Mouse (Mus musculus) forebrain, embryonic 12.5 days (tissue): Measurements from ENCODE around the gene Ntn5. TPM values are rescaled to one million over a fixed set of nuclear protein-coding genes. Genes with fewer than 3 reads are reported as not detected.

Experiments used
- ATAC-seq: fragments of 200-750 bp; cut with Nextera tagmentation; 2 replicates; pipeline ENCODE4 v1.8.0; 2017; ENCODE audit warnings: moderate TSS enrichment; ENCODE audit not compliant: low FRiP score
- H3K27ac ChIP-seq: fragments of 300-500 bp; sonication (generic); 2 replicates; pipeline ENCODE4 v1.5.1; 2016; ENCODE audit warnings: mild to moderate bottlenecking
- H3K27me3 ChIP-seq: fragments of 300-500 bp; sonication (generic); 2 replicates; pipeline ENCODE4 v1.6.1; 2016; ENCODE audit warnings: mild to moderate bottlenecking
- H3K36me3 ChIP-seq: fragments of 300-500 bp; sonication (generic); replicated peaks from 2 replicates; pipeline ENCODE4 v1.6.1; 2016; ENCODE audit warnings: mild to moderate bottlenecking
- H3K4me1 ChIP-seq: fragments of 300-500 bp; sonication (generic); 2 replicates; pipeline ENCODE4 v1.6.1; 2016
- H3K4me2 ChIP-seq: fragments of 300-500 bp; sonication (generic); 2 replicates; pipeline ENCODE4 v1.6.1; 2016; ENCODE audit warnings: mild to moderate bottlenecking, moderate library complexity
- H3K4me3 ChIP-seq: fragments of 300-500 bp; sonication (generic); replicated peaks from 2 replicates; pipeline ENCODE4 v1.5.1; 2016; ENCODE audit warnings: mild to moderate bottlenecking
- H3K9ac ChIP-seq: fragments of 300-500 bp; sonication (generic); 2 replicates; pipeline ENCODE4 v1.6.1; 2016; ENCODE audit warnings: mild to moderate bottlenecking
- H3K9me3 ChIP-seq: fragments of 300-500 bp; sonication (generic); 2 replicates; pipeline ENCODE4 v1.6.1; 2016
- WGBS: fragments of 180-500 bp; shearing (Covaris S2); methylation state at CpG from one replicate; pipeline ENCODE4 v1.1.7; 2016; 5-methylcytosine and 5-hydroxymethylcytosine counted together
- polyA plus RNA-seq: library from polyadenylated mRNA; unstranded; fragments of >200 nt; fragmentation: Nextera tagmentation; extraction: Ambion mirVana; gene quantifications from 2 replicates; pipeline ENCODE4 v1.2.1, GENCODE M21; 2016

The Ntn5 gene
- polyA plus RNA-seq, result 0.23 and 0.33 TPM in 2 replicates

GRCm38 (mm10) chr7:45683396-45684050, at the start of gene Ntn5:
Gene Ntn5, plus strand, starts transcription at chr7:45684022.
- Histone ChIP-seq H3K27me3 (peaks cover 21% of the 10 kb centered on the region), H3K9ac (no peak within 1 kb of the TSS), H3K9me3 (no peaks in the 10 kb centered on the region), H3K4me3 (peak within 1 kb of the TSS; percentile 21; the same call in 1 of the 2 replicates), H3K4me1 (peaks cover 15% of the 10 kb centered on the region), H3K27ac (no peak within 1 kb of the TSS), H3K36me3 (no peaks in the 10 kb centered on the region), H3K4me2 (no peak within 1 kb of the TSS)
- no peak for ATAC-seq
- 73% methylated on average over 7 of the region's 7 CpGs for WGBS

DNA sequence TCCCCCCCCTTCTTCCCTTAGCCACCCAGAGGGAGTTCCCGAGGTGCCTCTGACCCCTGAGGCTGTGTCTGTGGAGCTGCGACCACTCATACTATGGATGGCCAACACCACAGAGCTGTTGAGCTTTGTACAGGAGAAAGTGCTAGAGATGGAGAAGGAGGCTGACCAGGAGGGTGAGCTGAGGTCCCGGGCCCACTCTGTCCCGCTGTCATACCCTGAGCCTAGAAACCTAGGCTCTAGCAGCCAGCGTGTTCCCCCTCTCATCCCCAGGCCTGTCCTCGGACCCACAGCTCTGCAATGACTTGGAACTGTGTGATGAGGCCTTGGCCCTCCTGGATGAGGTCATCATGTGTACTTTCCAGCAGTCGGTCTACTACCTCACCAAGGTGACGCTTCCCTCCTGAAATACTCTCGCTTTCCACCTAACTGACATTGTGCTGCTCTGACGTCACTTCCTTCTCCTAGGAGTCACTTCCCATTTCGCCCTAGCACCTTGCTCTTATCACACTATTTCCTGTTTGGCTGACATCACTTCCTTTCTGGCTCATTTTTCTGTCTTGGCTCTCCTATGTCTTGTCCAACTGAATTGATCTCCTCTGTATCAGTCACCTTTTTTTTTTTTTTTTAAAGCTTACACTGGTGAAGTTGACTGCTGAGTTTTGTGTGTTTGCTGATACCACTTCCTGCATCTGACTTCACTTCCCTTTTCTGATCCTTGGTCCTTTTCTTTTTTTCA, 48.7 kb upstream of the Ntn5 start:
- no peak overlapping the region for H3K9ac ChIP-seq
- H3K4me3 ChIP-seq, result no peak overlapping the region
- H3K27me3 ChIP-seq, result peaks cover 41% of the 10 kb centered on the region
- no peak overlapping the region for H3K4me2 ChIP-seq
- peaks cover 7% of the 10 kb centered on the region for H3K4me1 ChIP-seq
- ATAC-seq, result no peak
- no peak overlapping the region for H3K27ac ChIP-seq
- H3K36me3 ChIP-seq, result peaks cover 10% of the 10 kb centered on the region; the same call in 1 of the 2 replicates
- 91% methylated on average over 11 of the region's 11 CpGs for WGBS
- H3K9me3 ChIP-seq, result no peaks in the 10 kb centered on the region

DNA sequence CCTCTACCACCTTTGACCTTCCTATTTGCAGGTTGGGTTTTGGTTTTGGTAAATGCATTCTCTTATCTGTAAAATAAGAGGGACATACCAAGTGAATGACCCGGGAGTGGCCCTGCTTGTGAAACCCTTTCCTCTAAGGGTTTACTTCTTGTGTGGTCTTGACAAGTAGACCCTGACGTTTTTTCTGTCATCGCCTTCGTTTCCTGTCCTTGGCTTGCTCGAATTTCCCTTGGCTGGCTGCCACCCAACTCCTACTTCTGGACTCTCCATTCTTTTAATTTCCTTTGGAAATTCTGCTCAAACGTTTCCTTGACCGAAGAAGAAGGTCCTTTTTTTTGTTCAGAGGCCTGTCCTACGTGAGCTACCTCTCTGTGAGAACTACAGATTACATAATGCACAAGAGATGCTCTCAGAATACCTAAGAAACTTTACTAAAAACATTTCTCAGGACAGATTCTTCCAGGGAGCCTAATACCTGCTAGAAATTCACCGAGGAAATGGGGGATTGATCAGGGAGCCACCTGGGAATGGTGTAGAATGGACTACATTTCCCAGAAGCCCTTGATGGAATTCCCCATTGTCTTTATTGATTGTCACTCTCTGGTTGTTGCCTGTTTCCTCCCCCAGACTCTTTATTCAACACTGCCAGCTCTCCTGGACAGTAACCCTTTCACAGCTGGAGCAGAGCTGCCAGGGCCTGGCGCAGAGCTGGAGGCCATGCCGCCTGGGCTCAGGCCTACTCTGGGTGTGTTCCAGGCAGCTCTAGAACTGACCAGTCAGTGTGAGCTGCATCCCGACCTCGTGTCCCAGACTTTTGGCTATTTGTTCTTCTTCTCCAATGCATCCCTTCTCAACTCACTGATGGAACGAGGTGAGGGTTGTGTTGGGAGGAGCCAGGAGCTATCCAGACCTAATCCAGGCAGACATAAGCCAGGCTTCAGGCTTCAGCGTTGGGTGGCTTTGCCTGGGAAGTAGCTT, 47.8 kb upstream of the Ntn5 start:
- Histone ChIP-seq H3K36me3 (peaks cover 10% of the 10 kb centered on the region; the same call in 1 of the 2 replicates), H3K9me3 (no peaks in the 10 kb centered on the region), H3K4me1 (peaks cover 7% of the 10 kb centered on the region), H3K27me3 (peaks cover 41% of the 10 kb centered on the region), H3K4me3 (no peak overlapping the region), H3K4me2 (no peak overlapping the region), H3K27ac (no peak overlapping the region), H3K9ac (no peak overlapping the region)
- 88% methylated on average over 15 of the region's 15 CpGs for WGBS
- no peak for ATAC-seq

DNA sequence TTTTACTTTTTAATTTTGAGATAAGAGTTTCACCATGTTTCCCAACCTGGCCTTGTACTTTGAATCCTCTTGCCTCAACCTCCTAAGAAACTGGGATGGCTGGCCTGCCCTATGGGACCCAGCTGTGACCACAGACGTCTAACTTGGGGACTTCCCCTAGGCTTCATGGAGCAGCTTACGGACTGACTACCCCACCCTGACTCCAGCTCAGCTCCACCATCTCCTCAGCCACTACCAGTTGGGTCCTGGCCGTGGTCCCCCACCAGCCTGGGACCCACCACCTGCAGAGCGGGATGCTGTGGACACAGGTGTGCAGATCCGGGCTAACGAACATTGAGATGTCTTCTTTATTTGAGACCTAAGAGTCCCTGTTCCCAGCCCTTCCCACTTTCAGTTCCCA, 46.1 kb upstream of the Ntn5 start:
- peaks cover 10% of the 10 kb centered on the region; the same call in 1 of the 2 replicates for H3K36me3 ChIP-seq
- H3K27ac ChIP-seq, result no peak overlapping the region
- no peak overlapping the region for H3K9ac ChIP-seq
- H3K4me1 ChIP-seq, result peaks cover 13% of the 10 kb centered on the region
- H3K9me3 ChIP-seq, result no peaks in the 10 kb centered on the region
- peaks cover 24% of the 10 kb centered on the region for H3K27me3 ChIP-seq
- no peak for ATAC-seq
- no peak overlapping the region for H3K4me3 ChIP-seq
- H3K4me2 ChIP-seq, result 0 out of 2 replicates have a peak overlapping the region, but pooled peaks have one; percentile 1
- WGBS, result 92% methylated on average over 6 of the region's 6 CpGs

DNA sequence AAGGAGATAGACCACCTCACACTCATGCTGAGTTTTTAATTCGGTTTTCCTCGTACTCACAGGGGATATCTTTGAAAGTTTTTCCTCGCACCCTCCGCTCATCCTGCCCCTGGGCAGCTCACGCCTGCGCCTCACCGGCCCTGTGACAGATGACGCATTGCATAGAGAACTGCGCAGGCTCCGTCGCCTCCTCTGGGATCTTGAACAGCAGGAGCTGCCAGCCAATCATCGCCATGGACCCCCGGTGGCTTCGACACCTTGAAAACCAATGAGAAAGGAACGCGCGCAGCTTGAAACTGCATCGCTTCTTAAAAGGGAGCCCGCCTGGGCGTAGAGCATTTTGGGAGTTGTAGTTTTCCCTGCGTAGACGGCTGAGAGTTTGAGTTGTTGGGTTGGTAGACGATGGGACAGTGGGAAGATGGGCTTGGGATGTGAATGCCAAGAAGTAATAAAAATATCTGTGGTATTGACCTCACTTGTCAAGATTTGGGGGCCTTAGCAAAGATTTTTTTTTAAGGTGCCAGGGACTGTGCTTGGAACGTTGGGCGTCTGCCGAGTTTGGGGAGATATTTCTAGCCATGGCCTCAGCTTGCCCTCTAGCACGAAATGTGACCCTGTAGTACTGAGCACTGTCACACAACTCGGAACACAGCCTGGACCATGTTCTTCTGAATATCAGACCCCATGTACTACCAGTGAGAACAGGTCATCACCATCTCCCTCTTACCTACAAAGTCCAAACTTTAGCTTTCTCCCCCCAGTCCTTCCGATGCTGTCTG, 45.0 kb upstream of the Ntn5 start:
- H3K9me3 ChIP-seq, result no peaks in the 10 kb centered on the region
- H3K36me3 ChIP-seq, result peaks cover 10% of the 10 kb centered on the region; the same call in 1 of the 2 replicates
- peak overlapping the region; percentile 27 for H3K4me3 ChIP-seq
- peak; percentile 91 for ATAC-seq
- 16% methylated on average over 29 of the region's 29 CpGs for WGBS
- H3K27me3 ChIP-seq, result peaks cover 13% of the 10 kb centered on the region; the same call in 1 of the 2 replicates
- peak overlapping the region; percentile 47; the same call in 1 of the 2 replicates for H3K9ac ChIP-seq
- H3K27ac ChIP-seq, result 0 out of 2 replicates have a peak overlapping the region, but pooled peaks have one; percentile 5
- peaks cover 20% of the 10 kb centered on the region for H3K4me1 ChIP-seq
- peak overlapping the region; percentile 51 for H3K4me2 ChIP-seq

DNA sequence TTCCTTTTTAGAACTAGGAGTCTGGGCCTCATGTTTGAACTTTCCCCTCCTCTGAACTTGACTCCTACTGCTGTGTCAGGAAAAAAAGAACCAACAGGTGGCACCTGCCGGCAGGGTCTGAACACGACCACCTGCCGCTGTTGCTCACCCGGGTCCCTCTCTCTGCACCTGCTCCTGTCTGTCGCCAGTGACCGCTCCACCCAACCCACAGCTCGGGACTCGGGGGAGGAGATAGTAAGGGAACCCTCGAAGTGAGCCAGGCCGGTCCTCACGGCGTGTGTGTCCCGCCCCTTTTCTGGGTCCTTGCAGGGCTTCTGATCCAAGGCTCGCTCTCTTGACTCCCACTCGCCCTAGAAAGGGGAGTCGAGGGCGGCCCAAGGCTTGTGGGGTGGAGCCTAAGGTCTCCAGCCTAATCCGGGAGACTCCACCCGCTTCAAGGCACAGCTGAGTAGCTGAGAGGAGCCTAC, 44.2 kb upstream of the Ntn5 start, which contains the start of gene Mamstr:
Gene Mamstr (plus strand): TSS at position 417 of the 467 bp plus-strand sequence.
- Histone ChIP-seq H3K4me3 (no peak within 1 kb of the TSS), H3K4me1 (peaks cover 28% of the 10 kb centered on the region), H3K9me3 (no peaks in the 10 kb centered on the region), H3K27ac (no peak within 1 kb of the TSS), H3K27me3 (peaks cover 13% of the 10 kb centered on the region; the same call in 1 of the 2 replicates), H3K36me3 (peaks cover 10% of the 10 kb centered on the region; the same call in 1 of the 2 replicates), H3K9ac (no peak within 1 kb of the TSS), H3K4me2 (peak within 1 kb of the TSS; percentile 51; the same call in 1 of the 2 replicates)
- no peak for ATAC-seq
- WGBS, result 18% methylated on average over 19 of the region's 19 CpGs

GRCm38 (mm10) chr7:45640191-45640957, 43.4 kb upstream of the Ntn5 start:
- no peak for ATAC-seq
- no peaks in the 10 kb centered on the region for H3K9me3 ChIP-seq
- no peak overlapping the region for H3K4me3 ChIP-seq
- peaks cover 32% of the 10 kb centered on the region for H3K4me1 ChIP-seq
- 75% methylated on average over 19 of the region's 19 CpGs for WGBS
- no peak overlapping the region for H3K4me2 ChIP-seq
- no peak overlapping the region for H3K9ac ChIP-seq
- no peak overlapping the region for H3K27ac ChIP-seq
- H3K36me3 ChIP-seq, result peaks cover 10% of the 10 kb centered on the region; the same call in 1 of the 2 replicates
- peaks cover 17% of the 10 kb centered on the region for H3K27me3 ChIP-seq

GRCm38 (mm10) chr7:45641391-45642040, 42.3 kb upstream of the Ntn5 start:
- Histone ChIP-seq H3K9me3 (no peaks in the 10 kb centered on the region), H3K27me3 (peaks cover 17% of the 10 kb centered on the region), H3K4me2 (no peak overlapping the region), H3K9ac (no peak overlapping the region), H3K4me1 (peaks cover 32% of the 10 kb centered on the region), H3K4me3 (no peak overlapping the region), H3K27ac (0 out of 2 replicates have a peak overlapping the region, but pooled peaks have one; percentile 27), H3K36me3 (peaks cover 4% of the 10 kb centered on the region; the same call in 1 of the 2 replicates)
- ATAC-seq, result no peak
- 74% methylated on average over 12 of the region's 17 CpGs for WGBS

DNA sequence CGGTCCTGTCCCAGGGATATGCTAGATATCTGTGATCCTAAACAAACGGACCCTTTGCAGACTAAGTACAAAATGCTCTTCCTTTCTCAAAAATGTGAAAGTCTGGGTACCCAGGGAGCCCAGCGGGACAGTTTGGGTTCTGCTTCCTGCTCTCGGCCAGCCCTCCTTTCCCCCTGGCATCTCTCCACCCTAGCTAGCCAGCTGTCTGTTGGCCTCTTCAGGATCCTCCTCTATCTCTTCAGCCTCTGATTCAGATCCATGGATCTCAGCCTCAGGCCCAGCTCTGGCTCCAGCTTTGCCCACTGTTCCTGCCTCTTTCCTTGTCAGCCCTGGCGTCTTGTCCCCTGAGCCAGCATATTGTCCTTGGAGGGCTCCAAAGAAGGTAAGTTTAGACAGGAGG, 41.7 kb upstream of the Ntn5 start:
- Histone ChIP-seq H3K9me3 (no peaks in the 10 kb centered on the region), H3K4me3 (no peak overlapping the region), H3K27ac (no peak overlapping the region), H3K4me2 (no peak overlapping the region), H3K9ac (0 out of 2 replicates have a peak overlapping the region, but pooled peaks have one; percentile 78), H3K36me3 (no peaks in the 10 kb centered on the region), H3K4me1 (peaks cover 32% of the 10 kb centered on the region), H3K27me3 (peaks cover 18% of the 10 kb centered on the region)
- 80% methylated on average over 5 of the region's 5 CpGs for WGBS
- ATAC-seq, result no peak
